Mouse (Mus musculus): Measurements from ENCODE around the gene Cand2. TPM values are rescaled to one million over a fixed set of nuclear protein-coding genes. Genes with fewer than 3 reads are reported as not detected.

The Cand2 gene
- polyA plus RNA-seq (2016; fragmentation: Nextera tagmentation; extraction: Ambion mirVana): 40.8 and 43.1 TPM in 2 replicates

DNA sequence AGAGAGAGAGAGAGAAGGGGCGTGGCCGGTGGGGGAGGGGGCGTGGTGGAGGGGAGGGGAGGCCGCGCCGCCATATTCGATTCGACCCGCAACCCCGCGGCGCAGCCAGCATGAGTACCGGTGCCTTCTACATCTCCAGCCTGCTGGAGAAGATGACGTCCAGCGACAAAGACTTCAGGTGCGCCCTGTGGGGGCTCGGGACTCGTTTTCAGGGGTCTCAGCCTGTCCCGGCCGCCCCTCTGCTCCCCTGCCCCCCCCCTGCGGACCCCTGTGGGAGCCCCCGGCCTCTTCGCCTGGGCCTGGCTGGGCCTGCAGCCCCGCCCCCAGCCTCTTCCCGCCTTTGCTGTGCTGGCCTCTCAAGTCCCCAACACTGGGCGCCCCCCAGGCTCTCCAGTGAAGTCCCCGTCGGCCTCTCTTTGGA lies at the start of gene Cand2:
TSS of gene Cand2 (plus strand) at position 38 of the 421 bp plus-strand sequence.
- Histone ChIP-seq H3K9me3 (no peaks in the 10 kb centered on the region), H3K4me1 (peaks cover 23% of the 10 kb centered on the region), H3K36me3 (replicated peaks) (peaks cover 9% of the 10 kb centered on the region), H3K27me3 (no peaks in the 10 kb centered on the region), H3K9ac (peak within 1 kb of the TSS; percentile 85), H3K4me3 (replicated peaks) (peak within 1 kb of the TSS; percentile 68), H3K4me2 (peak within 1 kb of the TSS; percentile 78), H3K27ac (peak within 1 kb of the TSS; percentile 80)
- peak; percentile 90 for ATAC-seq (ENCODE audit: low FRiP score)
- WGBS: 0% methylated on average over 11 of the region's 28 CpGs

DNA sequence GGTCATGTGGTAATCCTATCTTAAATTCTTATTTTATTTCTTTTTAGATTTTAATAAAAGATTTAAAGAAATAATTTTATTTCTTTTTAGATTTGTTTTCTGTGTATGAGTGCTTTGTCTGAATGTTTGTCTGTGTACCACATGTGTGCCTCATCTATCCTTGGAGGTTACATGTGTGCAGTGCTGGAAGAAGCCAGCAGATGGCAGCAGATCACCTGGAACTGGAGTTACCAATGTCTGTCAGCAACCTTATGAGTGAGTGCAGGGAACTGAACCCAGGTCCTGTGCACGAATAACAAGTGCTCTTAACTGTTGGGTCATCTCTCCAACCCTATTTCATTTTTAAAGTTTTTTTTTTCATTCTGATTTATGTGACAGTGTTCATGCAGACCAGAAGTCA lies 47.2 kb upstream of the Cand2 start:
- ATAC-seq (ENCODE audit: low FRiP score): no peak
- 87% methylated on average over 1 of the region's 1 CpGs for WGBS

DNA sequence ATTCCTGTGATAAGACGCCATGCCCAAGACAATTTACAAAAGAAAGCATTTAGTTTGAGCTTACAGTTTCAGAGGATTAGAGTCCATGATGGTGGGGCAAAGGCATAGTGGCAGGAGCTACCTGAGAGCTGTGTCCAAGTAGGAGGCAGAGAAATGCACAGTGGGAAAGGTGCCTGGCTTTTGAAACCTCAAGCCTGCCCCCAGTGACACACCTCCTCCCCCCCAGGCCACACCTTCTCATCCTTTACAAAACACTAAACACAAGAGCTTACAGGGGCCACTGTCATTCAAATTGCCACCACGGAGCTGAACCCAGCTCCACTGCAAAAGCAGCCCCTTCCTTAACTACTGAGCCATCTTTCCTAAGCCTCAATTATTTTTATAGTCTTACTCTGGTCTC lies 46.8 kb upstream of the Cand2 start:
- Histone ChIP-seq H3K9me3 (no peaks in the 10 kb centered on the region), H3K4me2 (no peak overlapping the region), H3K27me3 (no peaks in the 10 kb centered on the region; the same call in 1 of the 2 replicates), H3K4me1 (no peaks in the 10 kb centered on the region), H3K4me3 (replicated peaks) (no peak overlapping the region), H3K27ac (no peak overlapping the region), H3K36me3 (replicated peaks) (no peaks in the 10 kb centered on the region), H3K9ac (no peak overlapping the region)
- ATAC-seq (ENCODE audit: low FRiP score): no peak
- 58% methylated on average over 2 of the region's 2 CpGs for WGBS

More for the DNA sequence above, 47.2 kb upstream of the Cand2 start:
- no peak overlapping the region for H3K4me3 ChIP-seq (replicated peaks)
- H3K4me1 ChIP-seq: no peaks in the 10 kb centered on the region
- H3K27me3 ChIP-seq: no peaks in the 10 kb centered on the region; the same call in 1 of the 2 replicates
- H3K27ac ChIP-seq: no peak overlapping the region
- H3K9ac ChIP-seq: no peak overlapping the region
- no peak overlapping the region for H3K4me2 ChIP-seq
- no peaks in the 10 kb centered on the region for H3K9me3 ChIP-seq
- no peaks in the 10 kb centered on the region for H3K36me3 ChIP-seq (replicated peaks)

DNA sequence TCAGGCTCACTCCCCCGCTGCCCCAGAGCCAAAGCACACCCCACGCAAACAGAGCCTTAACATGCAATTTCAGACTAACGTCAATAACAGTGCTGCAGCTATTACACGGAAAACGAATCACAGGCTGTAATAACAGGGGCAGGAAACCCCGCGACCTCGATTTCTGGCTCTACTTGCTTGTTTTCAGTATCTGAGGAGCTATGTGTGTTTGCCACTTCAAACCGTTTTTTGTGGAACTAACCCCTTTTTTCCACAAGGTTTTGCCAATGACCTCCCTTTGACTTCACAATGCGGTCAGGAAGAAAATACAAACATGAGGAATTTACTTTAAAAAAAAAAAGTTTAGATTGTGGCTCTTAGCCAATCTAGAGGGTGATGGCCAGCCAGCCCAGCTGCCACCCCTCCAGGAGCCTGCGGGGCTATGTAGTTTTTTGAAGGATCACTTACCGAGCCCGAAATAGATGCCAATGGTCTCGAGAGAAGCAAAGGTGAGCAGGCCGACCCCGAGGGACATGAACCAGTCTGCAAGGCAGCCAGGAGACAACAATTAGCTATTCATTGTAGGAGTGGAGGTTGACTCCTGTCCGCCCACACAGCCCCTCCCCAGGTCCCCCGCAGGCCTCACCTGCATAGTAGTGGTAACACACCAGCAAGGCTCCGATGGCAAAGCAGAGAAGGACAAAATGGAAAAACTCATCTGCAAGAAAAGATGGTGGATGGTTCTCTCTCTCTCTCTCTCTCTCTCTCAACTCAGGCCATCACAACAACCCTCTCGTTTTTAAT lies 43.6 kb upstream of the Cand2 start:
- H3K4me3 ChIP-seq (replicated peaks): no peak overlapping the region
- no peak overlapping the region for H3K9ac ChIP-seq
- no peaks in the 10 kb centered on the region for H3K9me3 ChIP-seq
- ATAC-seq (ENCODE audit: low FRiP score): no peak
- no peaks in the 10 kb centered on the region for H3K4me1 ChIP-seq
- no peaks in the 10 kb centered on the region for H3K27me3 ChIP-seq
- WGBS: 80% methylated on average over 20 of the region's 20 CpGs
- H3K36me3 ChIP-seq (replicated peaks): no peaks in the 10 kb centered on the region
- no peak overlapping the region for H3K27ac ChIP-seq
- no peak overlapping the region for H3K4me2 ChIP-seq

DNA sequence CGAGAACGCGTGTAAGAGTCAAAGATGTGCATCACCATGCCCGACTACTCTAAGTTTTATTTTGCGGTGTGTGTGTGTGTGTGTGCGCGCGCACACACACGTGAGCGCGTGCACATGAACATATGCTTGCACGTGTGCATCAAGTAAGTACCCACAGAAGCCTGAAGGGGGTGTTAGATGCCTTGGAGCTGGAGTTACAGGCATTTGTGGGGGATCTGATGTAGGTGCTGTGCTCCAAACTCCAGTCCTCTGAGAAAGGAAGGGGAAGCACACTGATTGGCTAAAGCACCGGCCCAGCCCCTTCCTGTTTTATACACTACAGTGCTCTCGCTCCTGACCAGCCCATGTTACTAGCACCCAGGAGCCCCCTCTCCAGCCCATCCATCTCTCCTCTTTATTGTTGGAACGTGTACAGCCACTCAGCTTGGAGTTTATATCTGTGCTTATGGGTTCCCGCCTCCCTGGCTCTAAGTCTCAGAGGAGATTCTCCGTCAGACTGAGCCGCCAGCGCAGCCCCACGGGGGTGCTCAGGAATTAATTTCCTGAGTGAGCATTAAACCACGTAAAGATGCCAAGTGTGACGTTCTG lies 41.9 kb upstream of the Cand2 start:
- Histone ChIP-seq H3K9ac (no peak overlapping the region), H3K4me3 (replicated peaks) (no peak overlapping the region), H3K4me1 (no peaks in the 10 kb centered on the region), H3K36me3 (replicated peaks) (no peaks in the 10 kb centered on the region), H3K4me2 (no peak overlapping the region), H3K27ac (no peak overlapping the region), H3K9me3 (no peaks in the 10 kb centered on the region), H3K27me3 (no peaks in the 10 kb centered on the region)
- WGBS: 83% methylated on average over 22 of the region's 22 CpGs
- no peak for ATAC-seq (ENCODE audit: low FRiP score)

DNA sequence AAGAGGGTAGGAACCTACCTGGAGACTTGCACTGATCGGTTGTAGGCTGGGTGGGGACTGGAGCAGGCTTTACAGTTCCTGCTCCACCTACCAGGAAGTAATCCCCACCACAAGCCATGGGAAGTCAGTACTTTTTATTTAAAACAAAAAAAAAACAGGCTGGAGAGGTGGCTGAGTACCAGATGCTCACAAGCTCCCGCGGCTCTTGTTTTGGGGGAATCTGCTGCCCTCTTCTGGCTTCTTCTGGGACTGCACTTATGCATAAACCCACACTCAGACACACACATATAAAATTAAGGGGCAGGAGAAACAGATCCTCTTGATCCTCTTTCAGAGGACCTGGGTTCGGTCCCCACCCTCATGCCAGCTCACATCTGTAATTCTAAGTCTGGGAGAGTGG lies 39.4 kb upstream of the Cand2 start:
- Histone ChIP-seq H3K4me1 (no peaks in the 10 kb centered on the region), H3K4me3 (replicated peaks) (no peak overlapping the region), H3K36me3 (replicated peaks) (no peaks in the 10 kb centered on the region), H3K9ac (no peak overlapping the region), H3K27ac (no peak overlapping the region), H3K9me3 (no peaks in the 10 kb centered on the region), H3K27me3 (no peaks in the 10 kb centered on the region), H3K4me2 (no peak overlapping the region)
- no peak for ATAC-seq (ENCODE audit: low FRiP score)
- 79% methylated on average over 4 of the region's 4 CpGs for WGBS

DNA sequence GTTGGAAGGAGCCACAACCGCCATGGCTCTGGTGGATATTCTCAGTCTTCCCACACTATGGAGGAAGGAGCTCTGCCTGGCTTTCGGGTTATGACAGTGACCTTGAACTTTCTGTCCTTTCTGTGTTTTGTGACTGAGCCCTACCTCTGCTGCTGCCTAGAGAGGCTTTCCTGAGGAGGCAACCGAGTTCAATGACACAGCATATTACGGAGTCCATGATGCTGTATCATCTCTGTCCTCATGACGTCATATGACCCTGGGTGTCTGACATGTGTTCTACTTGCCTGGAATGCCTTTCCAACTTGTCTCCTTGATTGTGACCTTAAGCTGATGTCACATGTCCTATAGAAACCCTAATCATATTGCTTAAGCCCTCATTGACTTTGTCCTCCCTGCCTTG lies 35.3 kb upstream of the Cand2 start:
- no peaks in the 10 kb centered on the region for H3K4me1 ChIP-seq
- H3K27me3 ChIP-seq: no peaks in the 10 kb centered on the region
- 92% methylated on average over 5 of the region's 5 CpGs for WGBS
- H3K9me3 ChIP-seq: no peaks in the 10 kb centered on the region
- H3K4me3 ChIP-seq (replicated peaks): no peak overlapping the region
- no peaks in the 10 kb centered on the region for H3K36me3 ChIP-seq (replicated peaks)
- H3K4me2 ChIP-seq: no peak overlapping the region
- ATAC-seq (ENCODE audit: low FRiP score): no peak
- no peak overlapping the region for H3K9ac ChIP-seq
- no peak overlapping the region for H3K27ac ChIP-seq

DNA sequence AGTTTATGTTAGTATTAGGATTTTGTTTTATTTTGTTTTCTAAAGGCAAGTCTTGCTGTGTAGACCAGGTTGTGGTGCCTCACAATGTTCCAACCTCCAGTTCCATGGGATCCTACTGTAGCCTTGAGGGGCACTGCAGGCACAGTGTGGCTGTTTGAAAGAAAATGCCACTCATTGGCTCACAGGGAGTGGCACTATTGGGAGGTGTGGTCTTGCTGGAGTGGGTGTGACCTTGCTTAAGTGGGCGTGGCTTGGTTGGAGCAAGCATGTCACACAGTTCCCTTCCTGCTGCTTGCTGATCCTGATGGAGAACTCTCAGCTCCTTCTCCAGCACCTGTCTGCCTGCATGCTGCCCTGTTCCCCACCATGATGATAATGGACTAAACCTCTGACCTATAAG lies 30.8 kb upstream of the Cand2 start:
- WGBS: 13% methylated on average over 1 of the region's 1 CpGs

DNA sequence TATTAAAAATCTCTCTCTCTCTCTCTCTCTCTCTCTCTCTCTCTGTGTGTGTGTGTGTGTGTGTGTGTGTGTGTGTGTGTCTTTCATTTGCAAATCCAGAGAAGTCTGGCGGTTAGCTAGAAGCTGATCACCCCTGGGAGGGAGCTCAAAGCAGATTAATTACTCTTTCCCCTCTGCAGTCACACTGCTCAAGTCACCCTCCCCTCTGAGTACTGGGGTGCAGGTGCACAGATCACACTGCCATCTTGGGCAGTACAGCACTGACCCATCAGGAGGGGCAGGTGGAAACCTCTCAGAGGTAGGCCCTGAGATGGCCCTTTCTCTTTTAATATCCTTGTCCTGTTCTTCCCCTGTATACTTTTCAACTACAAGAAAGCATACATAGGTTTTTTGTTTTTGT lies 28.0 kb upstream of the Cand2 start:
- Histone ChIP-seq H3K4me1 (peaks cover 2% of the 10 kb centered on the region; the same call in 1 of the 2 replicates), H3K27me3 (no peaks in the 10 kb centered on the region), H3K36me3 (replicated peaks) (no peaks in the 10 kb centered on the region), H3K9ac (no peak overlapping the region), H3K27ac (no peak overlapping the region), H3K4me2 (no peak overlapping the region), H3K4me3 (replicated peaks) (no peak overlapping the region), H3K9me3 (no peaks in the 10 kb centered on the region)
- ATAC-seq (ENCODE audit: low FRiP score): peak; percentile 51; the same call in 1 of the 2 replicates
- 8% methylated on average over 1 of the region's 1 CpGs for WGBS

More for the DNA sequence above, 30.8 kb upstream of the Cand2 start:
- Histone ChIP-seq H3K36me3 (replicated peaks) (no peaks in the 10 kb centered on the region), H3K4me2 (no peak overlapping the region), H3K9ac (no peak overlapping the region), H3K4me1 (peaks cover 2% of the 10 kb centered on the region; the same call in 1 of the 2 replicates), H3K4me3 (replicated peaks) (no peak overlapping the region), H3K9me3 (no peaks in the 10 kb centered on the region), H3K27ac (no peak overlapping the region), H3K27me3 (no peaks in the 10 kb centered on the region)
- no peak for ATAC-seq (ENCODE audit: low FRiP score)

DNA sequence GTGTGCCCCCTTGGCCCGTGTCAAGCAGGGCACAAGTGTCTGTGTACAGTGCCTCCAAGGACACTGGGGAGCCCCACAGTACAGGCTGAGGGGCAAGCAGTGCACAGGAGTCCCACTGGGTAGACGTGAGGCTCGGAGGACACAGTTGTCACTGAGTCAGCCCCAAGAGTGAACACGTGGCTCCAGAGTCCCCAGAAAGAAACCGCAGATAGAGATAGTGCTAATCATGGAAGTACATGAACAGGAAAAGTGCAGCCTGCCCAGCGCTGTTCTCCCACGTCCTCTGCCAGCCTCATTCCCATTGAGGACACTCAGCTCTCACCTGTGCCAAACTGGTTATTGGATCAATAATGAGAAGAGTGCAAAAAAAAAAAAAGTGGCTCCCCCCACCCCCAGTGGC lies 18.8 kb upstream of the Cand2 start:
- 82% methylated on average over 7 of the region's 7 CpGs for WGBS
- no peaks in the 10 kb centered on the region for H3K36me3 ChIP-seq (replicated peaks)
- no peak for ATAC-seq (ENCODE audit: low FRiP score)

DNA sequence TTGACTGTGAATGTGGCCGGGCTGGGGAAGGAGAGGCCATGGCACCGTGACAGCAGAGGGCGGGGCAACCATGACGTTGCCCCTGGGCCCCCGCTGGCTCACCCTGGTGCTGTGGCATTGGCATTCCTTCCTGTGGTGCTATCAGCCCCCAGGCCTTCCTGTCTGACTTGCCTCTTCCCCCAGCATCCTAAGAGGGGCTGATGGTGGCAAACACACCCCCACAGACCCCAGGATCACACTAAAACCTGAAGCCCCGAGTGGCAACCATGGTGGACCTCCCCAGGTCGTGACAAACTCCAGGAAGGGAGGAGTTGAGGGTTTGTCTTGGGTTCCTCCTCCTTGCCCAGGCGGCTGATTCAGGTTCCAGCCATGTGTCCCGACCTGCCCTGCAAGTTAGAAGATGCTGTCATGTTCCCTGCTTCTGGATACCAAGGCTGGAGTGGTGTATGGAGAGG lies 15.3 kb upstream of the Cand2 start:
- Histone ChIP-seq H3K9ac (no peak overlapping the region), H3K4me1 (peaks cover 23% of the 10 kb centered on the region), H3K36me3 (replicated peaks) (no peaks in the 10 kb centered on the region), H3K4me3 (replicated peaks) (no peak overlapping the region), H3K27ac (no peak overlapping the region), H3K4me2 (no peak overlapping the region), H3K9me3 (no peaks in the 10 kb centered on the region), H3K27me3 (no peaks in the 10 kb centered on the region)
- no peak for ATAC-seq (ENCODE audit: low FRiP score)
- WGBS: 79% methylated on average over 9 of the region's 9 CpGs

More for the DNA sequence above, 18.8 kb upstream of the Cand2 start:
- Histone ChIP-seq H3K27ac (no peak overlapping the region), H3K4me1 (no peaks in the 10 kb centered on the region), H3K9ac (no peak overlapping the region), H3K27me3 (no peaks in the 10 kb centered on the region), H3K4me2 (no peak overlapping the region), H3K4me3 (replicated peaks) (no peak overlapping the region), H3K9me3 (no peaks in the 10 kb centered on the region)

DNA sequence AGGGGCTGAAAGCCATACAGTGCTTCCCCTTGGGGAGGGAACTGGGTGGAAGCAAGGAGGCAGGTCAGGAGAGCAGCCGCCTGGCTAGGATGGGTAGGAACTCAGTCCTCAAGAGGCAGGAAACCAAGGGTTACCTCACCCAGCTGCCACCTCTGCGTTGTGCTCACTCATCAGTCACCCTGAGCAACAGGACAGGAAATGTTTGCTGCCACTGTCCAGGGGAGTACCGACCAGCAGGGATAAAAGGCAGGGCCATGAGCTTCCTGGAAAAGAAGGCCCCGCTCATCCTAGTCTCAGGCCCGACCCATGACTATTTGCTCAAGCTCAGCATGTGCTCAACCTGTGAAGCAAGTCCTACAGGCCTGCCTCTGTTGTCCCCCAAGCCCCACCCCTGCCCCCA lies 14.9 kb upstream of the Cand2 start:
- H3K36me3 ChIP-seq (replicated peaks): no peaks in the 10 kb centered on the region
- H3K4me1 ChIP-seq: peaks cover 27% of the 10 kb centered on the region
- H3K9ac ChIP-seq: no peak overlapping the region
- ATAC-seq (ENCODE audit: low FRiP score): no peak
- H3K4me2 ChIP-seq: no peak overlapping the region
- H3K4me3 ChIP-seq (replicated peaks): no peak overlapping the region
- no peaks in the 10 kb centered on the region for H3K9me3 ChIP-seq
- WGBS: 85% methylated on average over 5 of the region's 5 CpGs
- H3K27me3 ChIP-seq: no peaks in the 10 kb centered on the region
- H3K27ac ChIP-seq: no peak overlapping the region

DNA sequence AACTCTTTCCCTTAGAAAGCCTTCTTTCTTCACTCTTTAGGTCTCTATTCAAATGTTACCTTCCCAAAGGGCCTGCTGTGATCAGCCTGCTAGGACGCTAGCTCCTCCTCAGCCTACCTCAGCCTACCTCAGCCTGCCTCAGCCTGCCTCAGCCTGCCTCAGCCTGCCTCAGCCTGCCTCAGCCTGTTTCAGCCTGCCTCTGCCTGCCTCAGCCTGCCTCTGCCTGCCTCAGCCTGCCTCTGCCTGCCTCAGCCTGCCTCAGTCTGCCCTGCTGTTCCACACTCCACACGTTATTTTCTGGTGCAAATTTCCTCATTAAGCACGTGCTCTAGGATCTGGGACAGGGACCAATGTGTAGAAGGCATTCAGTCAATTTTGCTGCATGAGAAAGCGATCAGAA lies 14.2 kb upstream of the Cand2 start:
- Histone ChIP-seq H3K9me3 (no peaks in the 10 kb centered on the region), H3K4me1 (peaks cover 29% of the 10 kb centered on the region), H3K4me3 (replicated peaks) (no peak overlapping the region), H3K36me3 (replicated peaks) (no peaks in the 10 kb centered on the region), H3K27me3 (no peaks in the 10 kb centered on the region), H3K27ac (no peak overlapping the region), H3K9ac (no peak overlapping the region), H3K4me2 (no peak overlapping the region)
- WGBS: 89% methylated on average over 4 of the region's 4 CpGs
- ATAC-seq (ENCODE audit: low FRiP score): no peak

Measured in forebrain, embryonic 12.5 days (tissue).